Mouse (Mus musculus) gastrocnemius, postnatal 10 days (tissue): ENCODE results near the gene Myo10. TPM values are rescaled to one million over a fixed set of nuclear protein-coding genes. Genes with fewer than 3 reads are reported as not detected.

Experiments
- DNase-seq: peaks from one replicate; pipeline ENCODE4 v3.0.0; 2021; ENCODE audit warnings: mixed read lengths
- total RNA-seq, 2 experiments: library from RNA; stranded (reverse); gene quantifications; 2 replicates each; pipeline ENCODE4 v1.2.3; 2021

Gene Myo10
- total RNA-seq, 2 experiments from 2014 or later: 63.8 to 70.8 TPM

GRCm38 (mm10) chr15:25844013-25844570 lies 221.8 kb downstream of the Myo10 start:
- no peak for DNase-seq

GRCm38 (mm10) chr15:25844771-25845170 lies 222.4 kb downstream of the Myo10 start:
- no peak for DNase-seq

GRCm38 (mm10) chr15:25847576-25848168 lies 225.3 kb downstream of the Myo10 start:
- DNase-seq: no peak

GRCm38 (mm10) chr15:25850552-25850951 lies 228.2 kb downstream of the Myo10 start:
- no peak for DNase-seq

GRCm38 (mm10) chr15:25854270-25854904 lies 232.1 kb downstream of the Myo10 start:
- no peak for DNase-seq

GRCm38 (mm10) chr15:25858611-25859058 lies 236.3 kb downstream of the Myo10 start:
- DNase-seq: no peak

- no peak for DNase-seq
These were observed 237.1 kb downstream of the Myo10 start for GRCm38 (mm10) chr15:25859469-25859868.

GRCm38 (mm10) chr15:25861900-25862299 lies 239.6 kb downstream of the Myo10 start:
- DNase-seq: no peak

Other genes with a start within 250 kb of the Myo10 start
- gene Basp1, start 208.8 kb upstream of the Myo10 start, total RNA-seq: 10 to 100 TPM; 17.4 to 20.5 TPM
- gene Retreg1, start 220.7 kb downstream of the Myo10 start, total RNA-seq: 100 to 1,000 TPM; 114 to 115 TPM